Mouse (Mus musculus): ENCODE data around the gene Sf3a1.

DNA sequence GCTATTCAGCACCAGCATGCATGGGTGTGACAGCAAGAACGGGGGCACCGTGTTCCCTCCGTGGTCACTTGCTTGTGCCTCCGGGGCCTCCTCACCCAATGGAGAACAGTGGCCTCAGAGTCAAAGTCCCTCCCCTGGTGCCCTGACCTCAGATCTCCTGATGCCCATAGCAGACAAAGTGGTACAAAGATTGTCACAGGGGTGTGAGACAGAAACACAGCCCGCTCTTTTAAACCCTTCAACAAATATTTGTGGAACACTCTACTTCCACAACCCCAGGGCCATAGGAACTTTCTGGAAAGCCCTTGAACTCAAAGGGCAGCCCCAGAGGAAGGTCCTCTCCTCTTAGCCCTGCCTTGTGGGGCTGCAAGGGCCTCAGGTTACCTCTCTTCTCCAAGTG is 37.9 kb upstream of the Sf3a1 start:
- no peak for TF ChIP-seq CTCF (IDR thresholded peaks at IDR 0.05; ENCODE audit: control insufficient read depth, insufficient read depth, low read length)
- no peak for TF ChIP-seq POLR2A (IDR thresholded peaks at IDR 0.05; ENCODE audit: borderline replicate concordance, control insufficient read depth, low read depth, low read length)
